Mouse (Mus musculus): ENCODE measurements around the gene Tmem132b.

GRCm38 (mm10) chr5:125607146-125607545 is 75.6 kb downstream of the Tmem132b start:
- no peak for TF ChIP-seq CTCF (IDR thresholded peaks at IDR 0.05; ENCODE audit: low read depth)
- no peak for TF ChIP-seq EP300 (optimal IDR thresholded peaks at IDR 0.05)

Data from stomach, postnatal 0 days (tissue).